Mouse (Mus musculus): ENCODE measurements around the gene Olfr282.
"Not testable (repeated sequence)": the region's sequence is repeated elsewhere in the genome, so short reads cannot be mapped to it uniquely, and the experiment has no call there.

Gene Olfr282

GRCm38 (mm10) chr15:98430925-98431324, at the start of gene Olfr282:
Gene Olfr282, plus strand, starts transcription at chr15:98431225.
- POLR2A ChIA-PET, CTCF ChIA-PET: not testable (repeated sequence)

GRCm38 (mm10) chr15:98387621-98388020, 43.4 kb upstream of the Olfr282 start:
- ChIA-PET CTCF (interaction anchor here in 3 of 4 experiments (0.7 to 4.2 kb wide), 3 partner anchors 21 to 227 kb away, joined by 3 to 35 read pairs (median 5); no protein-coding TSS in a partner anchor), POLR2A (interaction anchor here in 2 of 4 experiments (1.0 to 1.1 kb wide), 3 partner anchors 10 to 443 kb away, joined by 3 read pairs; partner anchors contain the start of gene Prkag1 (in 1 of the 2))

DNA sequence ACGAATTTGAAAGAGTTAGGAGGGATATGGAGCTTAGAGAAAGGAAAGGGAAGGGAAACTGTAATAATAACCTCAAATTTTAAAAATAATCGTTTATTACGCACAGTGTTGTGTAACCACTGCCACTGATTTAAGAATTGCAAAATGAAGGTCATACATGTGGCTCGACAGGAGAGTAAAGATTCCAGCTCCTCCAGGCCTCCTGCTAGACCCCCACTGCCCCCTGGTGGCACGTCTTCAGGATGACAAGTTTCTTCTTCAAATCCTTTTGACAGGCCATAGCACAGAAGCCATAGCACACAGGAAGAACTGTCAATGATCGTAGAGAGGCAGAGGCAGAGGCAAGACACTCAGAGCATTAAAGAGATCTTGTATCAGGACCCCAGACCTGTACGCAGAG, 41.2 kb upstream of the Olfr282 start:
- CTCF ChIA-PET: interaction anchor here (0.5 to 4.2 kb wide), 29 partner anchors 9 to 535 kb away, joined by 3 to 35 read pairs (median 4); partner anchors contain the start of gene Tmem106c (in 1 of the 4)
- POLR2A ChIA-PET: interaction anchor here in 2 of 4 experiments (0.6 to 1.4 kb wide), 4 partner anchors 208 to 306 kb away, joined by 3 to 4 read pairs (median 3); no protein-coding TSS in a partner anchor

DNA sequence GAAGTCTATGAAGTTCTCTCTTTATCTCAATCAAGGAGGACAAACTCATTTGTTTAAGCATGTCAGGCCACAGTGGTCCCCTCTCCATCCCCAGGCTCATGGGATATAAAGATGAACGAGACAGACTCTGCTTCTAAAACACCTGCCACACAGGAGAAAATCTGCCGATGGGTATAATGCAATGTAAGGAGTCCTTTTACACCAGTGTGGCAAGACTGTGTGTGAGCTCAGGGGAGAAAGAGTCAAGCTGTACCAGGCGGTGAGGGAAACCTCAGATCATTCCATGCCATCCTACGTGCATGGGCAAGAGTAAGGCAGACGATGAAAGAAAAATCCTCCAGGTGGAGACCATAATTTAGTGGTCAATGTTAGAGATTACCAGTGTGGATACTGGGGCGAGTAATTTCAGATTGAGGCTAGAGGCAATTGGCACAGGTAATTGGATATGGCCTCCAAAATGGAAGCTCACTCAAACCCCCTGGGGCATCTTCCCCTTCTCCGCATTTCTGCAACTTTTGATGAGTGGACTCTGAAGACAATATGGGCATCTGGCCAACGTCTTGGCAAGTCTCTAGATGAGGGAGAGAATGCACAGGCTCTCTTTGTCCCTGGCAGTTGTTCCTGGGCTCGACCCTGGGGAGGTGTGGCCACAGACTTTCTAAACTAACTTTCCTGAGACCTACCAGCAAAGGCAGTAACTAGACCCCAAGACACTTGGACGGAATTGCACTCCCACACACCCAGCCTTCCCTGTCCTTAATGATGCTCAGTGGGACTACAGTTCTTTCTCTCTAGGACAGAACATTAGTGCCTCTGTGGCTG, 39.7 kb upstream of the Olfr282 start:
- ChIA-PET POLR2A (no interaction called here), CTCF (interaction anchor here in 2 of 4 experiments (0.7 to 1.8 kb wide), 3 partner anchors 210 to 357 kb away, joined by 3 to 7 read pairs (median 4); no protein-coding TSS in a partner anchor)

GRCm38 (mm10) chr15:98391903-98392187, 39.2 kb upstream of the Olfr282 start:
- POLR2A ChIA-PET: no interaction called here
- CTCF ChIA-PET: interaction anchor here in 1 of 4 experiments (1.8 kb wide), 1 partner anchor 210 kb away, joined by 4 read pairs; no protein-coding TSS in a partner anchor

DNA sequence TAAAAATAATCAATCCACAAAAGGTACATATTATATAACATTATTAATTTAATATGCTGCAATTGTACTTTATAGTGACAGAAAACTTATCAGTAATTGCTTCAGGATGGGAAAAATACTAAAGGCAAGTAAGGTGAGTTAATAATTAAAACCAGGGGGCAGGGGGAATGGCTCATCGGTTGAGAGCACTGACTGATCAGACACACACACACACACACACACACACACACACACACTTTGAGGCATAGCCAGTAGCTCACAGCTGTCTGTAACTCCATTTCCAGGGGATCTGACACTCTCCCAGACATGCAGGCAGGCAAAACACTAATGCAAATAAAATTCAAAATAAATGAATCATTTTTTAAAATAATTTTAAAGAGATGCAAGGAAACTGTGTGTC, 33.9 kb upstream of the Olfr282 start:
- ChIA-PET POLR2A (interaction anchor here in 1 of 4 experiments (1.2 kb wide), 1 partner anchor 12 kb away, joined by 4 read pairs; no protein-coding TSS in a partner anchor), CTCF (interaction anchor here in 2 of 4 experiments (0.6 to 1.7 kb wide), 2 partner anchors 20 to 433 kb away, joined by 3 to 4 read pairs; partner anchors contain the start of gene Tmem106c (in 1 of the 2))

DNA sequence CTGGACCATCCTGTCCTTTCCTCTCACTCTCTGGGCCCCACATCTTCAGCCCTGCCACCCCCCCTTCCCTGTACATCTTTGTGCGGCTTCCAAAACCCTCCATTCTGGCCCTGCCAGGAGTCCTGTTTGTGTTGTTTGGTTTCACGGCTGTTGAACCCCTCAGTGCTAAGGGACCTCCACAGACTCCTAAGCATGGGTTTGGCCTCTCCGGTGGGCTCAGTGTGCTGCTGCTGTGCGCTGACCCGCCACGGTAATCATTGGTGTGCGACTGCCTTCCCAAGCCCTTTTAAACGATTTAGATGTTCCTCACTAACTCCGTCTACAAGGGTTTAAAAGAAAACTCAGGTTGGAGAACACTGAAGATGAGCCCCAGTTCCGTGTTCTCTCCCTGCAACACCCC, 28.7 kb upstream of the Olfr282 start:
- POLR2A ChIA-PET: interaction anchor here in 1 of 4 experiments (1.0 kb wide), 1 partner anchor 20 kb away, joined by 3 read pairs; no protein-coding TSS in a partner anchor

GRCm38 (mm10) chr15:98408406-98409060, 22.5 kb upstream of the Olfr282 start:
- ChIA-PET CTCF (interaction anchor here in 3 of 4 experiments (0.5 to 1.5 kb wide), 28 partner anchors 9 to 389 kb away, joined by 3 to 17 read pairs (median 3); no protein-coding TSS in a partner anchor), POLR2A (interaction anchor here in 1 of 4 experiments (0.6 to 0.8 kb wide), 2 partner anchors 11 to 315 kb away, joined by 3 to 4 read pairs; partner anchors contain the start of gene Senp1)

More for the DNA sequence above, 28.7 kb upstream of the Olfr282 start:
- CTCF ChIA-PET: no interaction called here

DNA sequence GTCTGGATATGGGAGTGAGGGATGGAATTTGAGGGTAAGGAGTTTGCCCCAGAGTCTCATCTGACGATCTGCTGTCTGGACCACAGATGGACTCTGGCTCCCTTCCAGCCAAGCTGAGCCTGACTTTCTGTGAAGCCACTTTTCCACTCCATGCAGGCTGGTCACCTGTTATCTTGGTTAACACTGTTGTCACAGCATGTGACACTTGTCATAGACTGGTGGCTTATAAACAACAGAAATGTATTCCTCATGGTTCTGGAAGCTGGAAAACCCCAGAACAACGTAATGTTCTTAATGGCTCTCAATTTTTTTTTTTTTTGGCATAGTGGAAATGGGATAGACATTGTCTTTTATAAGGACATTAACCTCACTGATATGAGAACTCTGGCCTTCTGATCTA, 21.4 kb upstream of the Olfr282 start:
- ChIA-PET POLR2A (interaction anchor here in 1 of 4 experiments (0.6 to 1.3 kb wide), 3 partner anchors 8 to 316 kb away, joined by 3 to 4 read pairs (median 3); partner anchors contain the start of gene Senp1), CTCF (interaction anchor here (0.6 to 1.5 kb wide), 8 partner anchors 10 to 1006 kb away, joined by 3 to 7 read pairs (median 4); no protein-coding TSS in a partner anchor)

GRCm38 (mm10) chr15:98410249-98410648, 20.8 kb upstream of the Olfr282 start:
- POLR2A ChIA-PET: interaction anchor here in 2 of 4 experiments (0.6 to 1.3 kb wide), 2 partner anchors 17 to 229 kb away, joined by 3 read pairs; no protein-coding TSS in a partner anchor
- CTCF ChIA-PET: interaction anchor here (0.6 to 1.4 kb wide), 7 partner anchors 11 to 163 kb away, joined by 3 to 4 read pairs (median 3); no protein-coding TSS in a partner anchor

GRCm38 (mm10) chr15:98415996-98416395, 15.0 kb upstream of the Olfr282 start:
- POLR2A ChIA-PET: no interaction called here

DNA sequence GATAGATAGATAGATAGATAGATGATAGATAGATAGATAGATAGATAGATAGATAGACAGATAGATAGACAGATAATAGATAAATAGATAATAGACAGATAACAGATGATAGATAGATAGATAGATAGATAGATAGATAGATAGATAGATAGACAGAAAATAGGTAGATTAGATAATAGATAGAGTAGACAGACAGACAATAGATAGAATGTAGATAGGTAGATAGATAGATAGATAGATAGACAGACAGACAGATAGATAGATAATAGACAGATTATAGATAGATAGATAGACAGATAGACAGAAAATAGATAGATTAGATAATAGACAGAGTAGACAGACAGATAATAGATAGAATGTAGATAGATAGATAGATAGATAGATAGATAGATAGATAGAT, 14.2 kb upstream of the Olfr282 start:
- POLR2A ChIA-PET: not testable (repeated sequence)
- CTCF ChIA-PET: interaction anchor here (0.5 to 1.6 kb wide), 23 partner anchors 8 to 1205 kb away, joined by 3 to 17 read pairs (median 4); partner anchors contain the start of gene Cacnb3 (in 1 of the 4)

More at GRCm38 (mm10) chr15:98415996-98416395, 15.0 kb upstream of the Olfr282 start:
- CTCF ChIA-PET: no interaction called here

- POLR2A ChIA-PET: not testable (repeated sequence)
- CTCF ChIA-PET: interaction anchor here (0.5 to 1.6 kb wide), 36 partner anchors 9 to 1205 kb away, joined by 3 to 17 read pairs (median 4); partner anchors contain the start of gene Cacnb3 (in 1 of the 4)
These were observed 13.7 kb upstream of the Olfr282 start for GRCm38 (mm10) chr15:98417285-98417684.

DNA sequence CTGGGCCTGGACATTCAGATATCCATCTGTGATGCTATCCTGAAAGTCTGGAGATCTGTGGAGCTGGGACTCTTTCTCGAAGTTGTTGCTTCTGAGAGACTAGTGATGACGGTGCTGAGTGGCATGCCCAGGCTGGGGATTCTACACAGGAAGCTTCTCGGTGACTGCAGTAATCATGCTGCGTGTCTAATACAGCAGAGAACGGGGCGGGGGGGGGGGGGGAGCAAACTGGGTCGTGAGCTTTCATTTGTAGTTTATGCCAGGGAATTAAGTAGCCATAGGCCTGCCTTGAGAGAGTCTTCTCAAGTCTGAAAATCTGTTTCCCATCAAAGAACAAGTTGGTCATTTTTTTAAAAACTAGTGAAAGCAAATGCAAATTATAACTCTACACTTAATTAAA, 12.9 kb upstream of the Olfr282 start:
- POLR2A ChIA-PET: interaction anchor here in 1 of 4 experiments (0.6 to 0.8 kb wide), 3 partner anchors 9 to 1326 kb away, joined by 3 to 4 read pairs (median 4); no protein-coding TSS in a partner anchor
- CTCF ChIA-PET: interaction anchor here in 2 of 4 experiments (0.8 to 1.6 kb wide), 3 partner anchors 9 to 310 kb away, joined by 3 to 17 read pairs (median 4); no protein-coding TSS in a partner anchor

DNA sequence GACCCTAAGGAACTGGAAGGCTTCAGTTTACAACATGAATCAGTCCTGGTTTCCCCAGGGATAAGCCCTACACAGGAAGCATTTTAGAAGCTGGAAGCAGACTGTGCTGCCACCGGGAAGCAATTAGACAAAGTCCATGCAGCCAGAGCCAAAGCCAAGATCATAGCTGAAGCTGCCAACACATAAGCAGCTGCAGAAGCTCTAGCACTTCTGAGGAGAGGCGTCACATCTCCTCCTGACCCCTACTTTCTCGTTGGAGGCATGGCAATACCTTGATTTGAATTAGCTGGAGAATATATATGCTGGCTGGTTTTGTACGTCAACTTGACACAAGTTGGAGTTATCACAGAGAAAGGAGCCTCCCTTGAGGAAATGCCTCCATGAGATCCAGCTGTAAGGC, 10.1 kb upstream of the Olfr282 start:
- POLR2A ChIA-PET: no interaction called here
- CTCF ChIA-PET: interaction anchor here in 1 of 4 experiments (2.1 kb wide), 1 partner anchor 12 kb away, joined by 7 read pairs; no protein-coding TSS in a partner anchor

- ChIA-PET CTCF (interaction anchor here in 1 of 4 experiments (1.5 kb wide), 1 partner anchor 16 kb away, joined by 3 read pairs; no protein-coding TSS in a partner anchor), POLR2A (no interaction called here)
These were observed 6.7 kb upstream of the Olfr282 start for GRCm38 (mm10) chr15:98424326-98424725.

- POLR2A ChIA-PET: no interaction called here
- CTCF ChIA-PET: interaction anchor here in 1 of 4 experiments (1.5 kb wide), 1 partner anchor 16 kb away, joined by 3 read pairs; no protein-coding TSS in a partner anchor
These were observed 6.3 kb upstream of the Olfr282 start for GRCm38 (mm10) chr15:98424753-98425152.

- ChIA-PET CTCF (no interaction called here), POLR2A (no interaction called here)
These were observed 5.8 kb upstream of the Olfr282 start for GRCm38 (mm10) chr15:98425188-98425587.

DNA sequence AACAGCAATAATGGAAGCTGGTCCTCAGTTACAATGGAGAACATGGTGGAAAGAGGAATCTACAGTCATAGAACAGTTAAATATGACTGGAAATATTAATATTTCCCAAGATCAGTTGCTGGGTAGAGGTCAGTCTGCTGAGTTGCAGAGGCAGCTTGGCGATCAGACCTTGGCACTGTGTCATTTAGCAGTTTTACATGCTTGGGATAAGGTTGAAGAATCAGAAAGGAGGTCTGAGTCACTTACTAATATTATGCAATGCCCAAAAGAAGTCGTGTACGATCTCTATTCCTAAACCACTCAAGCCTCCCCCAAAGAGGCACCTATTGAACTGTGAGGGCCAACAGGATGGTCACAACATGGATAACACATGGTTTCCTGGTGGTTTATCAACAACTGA, 13.5 kb downstream of the Olfr282 start:
- POLR2A ChIA-PET: no interaction called here
- CTCF ChIA-PET: no interaction called here

Measured in embryonic stem cell, embryonic (primary cell).